Mouse (Mus musculus): ENCODE results near the gene Dnm3.

DNA sequence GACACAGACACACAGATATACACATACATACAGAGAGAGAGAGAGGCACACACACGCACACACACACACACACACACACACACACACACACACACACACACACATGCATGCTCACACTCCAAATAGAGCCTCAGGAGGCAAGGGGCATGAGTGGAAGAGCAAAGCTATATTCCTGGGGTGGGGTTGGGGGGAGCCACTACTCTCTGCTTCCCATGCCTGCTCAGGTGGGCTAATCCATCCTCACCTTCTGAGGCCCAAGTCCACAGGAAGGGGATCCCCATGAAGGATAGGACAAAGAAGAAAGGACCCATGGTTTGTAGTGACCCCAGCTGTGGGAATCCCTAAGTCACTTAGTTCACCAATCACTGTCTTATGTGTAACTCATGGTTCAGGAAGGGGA, 332.8 kb downstream of the Dnm3 start:
- TF ChIP-seq CTCF (IDR thresholded peaks at IDR 0.05; ENCODE audit: control insufficient read depth, insufficient read depth, insufficient read length) (no peak), CEBPB (IDR thresholded peaks at IDR 0.05; ENCODE audit: low read depth) (no peak), USF1 (IDR thresholded peaks at IDR 0.05; ENCODE audit: low read depth) (no peak), MAX (IDR thresholded peaks at IDR 0.05) (no peak), FOSL1 (IDR thresholded peaks at IDR 0.05; ENCODE audit: insufficient read depth, low read length, poor library complexity, severe bottlenecking) (no peak), MYOD1 (IDR thresholded peaks at IDR 0.05; ENCODE audit: control insufficient read depth, insufficient read length, low read depth) (no peak)

Measured in C2C12 (cell line).